Mouse (Mus musculus) 416B (cell line): Measurements from ENCODE around the gene Olfr272.

Source experiments
- DNase-seq: peaks from one replicate; pipeline ENCODE4 v3.0.0; 2011; ENCODE audit warnings: low read depth

The Olfr272 gene

DNA sequence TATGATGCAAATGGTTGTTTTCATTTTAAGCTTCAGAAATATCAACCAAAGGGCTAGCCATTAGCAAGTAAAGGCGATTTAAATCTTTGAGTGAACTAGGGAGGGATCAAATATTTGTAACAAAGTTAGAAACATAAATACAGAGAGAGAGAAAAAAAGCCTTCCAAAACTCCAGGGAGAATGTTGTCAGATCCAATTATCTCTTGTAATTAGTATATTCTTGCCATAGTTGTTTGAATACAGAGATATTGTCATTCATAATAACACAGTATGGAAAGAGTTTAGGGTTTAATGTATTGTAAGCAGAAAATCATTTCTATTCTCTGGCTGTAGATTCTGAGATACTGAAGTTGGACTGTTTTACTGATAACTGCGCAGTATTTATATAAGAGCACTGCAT is at the start of gene Olfr272:
Gene Olfr272 (minus strand): TSS at position 101 of the 400 bp plus-strand sequence.
- no peak for DNase-seq

DNA sequence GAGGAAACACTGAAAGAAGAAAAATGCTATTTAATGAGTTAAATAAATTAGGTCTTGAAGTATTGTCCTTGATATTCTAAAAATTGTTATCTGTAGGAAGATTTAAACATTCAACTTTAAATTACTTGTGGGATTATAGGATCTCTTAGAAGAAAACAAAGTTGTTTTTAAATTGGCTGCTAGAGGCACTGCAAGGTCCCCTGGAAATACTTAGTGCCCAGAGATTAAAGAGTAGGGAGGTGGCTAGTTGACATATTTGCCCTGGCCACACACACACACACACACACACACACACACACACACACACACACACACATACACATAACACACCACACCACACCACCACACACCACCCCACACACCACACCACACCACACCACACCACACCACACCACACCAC is 45.3 kb upstream of the Olfr272 start, which contains the start of gene Olfr270:
Gene Olfr270 (plus strand): TSS at position 301 of the 400 bp plus-strand sequence.
- DNase-seq, result no peak

DNA sequence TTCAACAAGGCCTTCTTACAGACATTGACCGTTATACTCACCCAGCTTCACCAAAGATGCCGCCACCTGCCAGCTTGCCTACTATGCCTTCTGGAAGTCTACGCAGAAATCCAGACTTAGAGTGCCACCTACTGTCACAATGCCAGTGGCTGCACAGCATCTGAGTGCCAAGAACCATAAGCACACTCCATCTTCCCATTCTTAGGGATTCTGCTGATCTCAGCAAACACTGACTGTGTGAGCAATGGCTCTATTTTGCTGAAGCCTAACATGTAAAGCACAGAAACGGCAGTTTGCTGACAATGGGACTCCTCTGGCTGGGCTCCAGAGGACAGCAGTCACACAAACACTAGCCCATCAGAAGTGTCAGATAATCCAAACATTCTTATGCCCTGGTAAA is 39.7 kb upstream of the Olfr272 start:
- DNase-seq, result peak; percentile 50

DNA sequence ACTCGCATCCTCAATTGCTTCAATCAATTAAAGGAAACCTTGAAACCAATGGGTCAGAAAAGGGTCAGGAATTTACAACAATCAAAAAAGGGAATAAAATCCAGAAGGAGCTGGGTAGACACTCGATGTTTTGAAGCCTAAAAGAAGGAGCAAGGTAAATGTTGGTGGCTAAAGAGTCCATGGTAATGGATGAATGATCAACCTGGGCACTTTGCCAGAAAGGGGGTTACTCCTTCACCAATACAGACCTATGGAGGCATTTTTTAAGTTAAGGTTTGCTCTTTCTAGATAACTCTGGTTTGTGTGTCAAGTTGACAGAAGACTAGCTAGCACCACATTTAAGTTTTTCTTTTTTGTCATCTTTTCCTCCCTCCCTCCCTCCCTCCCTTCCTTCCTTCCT is 30.0 kb upstream of the Olfr272 start:
- no peak for DNase-seq

DNA sequence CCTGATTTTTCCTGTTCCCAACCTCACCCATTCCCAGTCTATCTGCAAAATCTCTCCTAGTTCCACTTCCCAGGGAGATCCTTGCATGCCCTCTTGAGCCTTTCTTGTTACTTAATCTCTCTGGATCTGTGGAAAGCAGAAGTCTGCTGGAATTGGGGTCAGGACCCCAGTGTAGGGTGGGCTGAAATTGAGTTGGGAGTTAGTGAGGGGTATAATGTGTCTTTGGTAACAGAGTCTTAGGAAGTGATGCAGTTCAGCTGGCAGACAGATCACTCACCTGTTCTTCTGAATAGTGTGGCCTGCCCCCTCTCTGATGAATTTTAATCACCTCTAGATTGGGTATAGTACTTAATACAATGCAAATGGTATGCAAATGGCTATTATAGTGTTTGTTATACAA is 27.7 kb upstream of the Olfr272 start:
- no peak for DNase-seq

DNA sequence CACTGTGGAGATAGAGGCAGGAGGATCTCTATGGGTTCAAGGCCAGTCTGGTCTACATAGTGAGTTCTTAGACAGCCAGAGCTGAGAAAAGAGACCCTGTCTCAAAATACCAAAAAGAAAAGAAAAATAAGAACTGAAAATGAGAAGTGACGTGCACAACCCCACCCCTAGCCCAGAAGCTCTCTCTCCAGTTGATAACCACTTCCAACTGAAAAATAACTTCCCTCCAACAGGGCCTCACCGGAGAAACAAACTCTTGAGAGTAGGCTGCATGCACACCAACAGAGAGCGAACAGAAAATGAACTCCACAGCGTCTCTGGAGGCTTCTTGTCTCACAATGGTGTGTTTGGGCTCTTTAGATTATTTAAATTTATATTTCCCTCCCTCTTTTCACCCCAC is 11.5 kb upstream of the Olfr272 start:
- no peak for DNase-seq

DNA sequence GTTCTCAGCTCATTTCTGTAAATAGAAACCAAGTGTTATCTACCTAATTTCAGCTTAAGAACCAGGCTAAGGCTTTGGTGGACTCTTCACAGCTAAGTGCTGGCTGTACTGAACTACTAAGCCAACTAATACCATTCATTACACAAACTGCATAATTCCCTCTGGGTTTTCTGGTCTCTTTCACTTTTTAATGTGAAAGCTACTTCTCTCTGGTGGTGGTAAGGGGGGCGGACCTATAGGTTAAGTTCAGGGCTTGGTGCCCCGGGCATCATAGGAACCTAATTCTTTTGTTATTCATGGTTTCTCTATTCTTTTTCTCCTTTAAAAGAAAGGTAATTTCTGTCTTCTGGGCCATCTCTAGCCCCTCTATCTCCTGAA is 1.7 kb downstream of the Olfr272 start:
- DNase-seq, result no peak

DNA sequence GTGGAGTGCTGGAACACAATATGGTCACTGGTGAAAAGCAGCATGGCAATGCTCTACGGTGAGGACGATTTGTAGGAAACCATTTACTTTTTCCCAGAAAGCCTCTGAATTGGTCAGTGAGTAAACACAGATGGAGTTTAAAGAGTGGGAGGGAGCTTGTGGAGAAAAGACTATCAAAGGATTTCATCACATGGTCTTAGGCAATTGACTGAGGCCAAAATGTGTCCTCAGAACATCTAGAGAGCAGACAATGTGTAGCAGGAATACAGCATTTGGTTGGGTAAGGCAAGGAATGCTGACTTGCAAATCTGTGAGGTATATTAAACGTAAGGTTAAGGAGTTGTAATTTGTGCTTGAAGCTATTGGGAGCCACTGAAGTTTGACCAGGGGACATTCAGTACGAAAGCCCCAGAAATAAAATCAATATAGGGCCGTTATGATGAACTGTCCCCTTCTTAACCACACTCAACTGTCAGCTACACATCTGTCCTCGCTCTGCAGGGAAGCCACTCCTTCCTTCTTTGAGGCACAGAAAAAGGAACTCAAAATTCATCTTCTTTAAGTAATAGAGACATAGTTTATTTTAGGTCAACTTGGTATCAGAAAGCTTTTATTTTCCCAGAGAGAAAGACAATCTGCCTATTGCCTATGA is 2.2 kb downstream of the Olfr272 start:
- peak; percentile 17 for DNase-seq

DNA sequence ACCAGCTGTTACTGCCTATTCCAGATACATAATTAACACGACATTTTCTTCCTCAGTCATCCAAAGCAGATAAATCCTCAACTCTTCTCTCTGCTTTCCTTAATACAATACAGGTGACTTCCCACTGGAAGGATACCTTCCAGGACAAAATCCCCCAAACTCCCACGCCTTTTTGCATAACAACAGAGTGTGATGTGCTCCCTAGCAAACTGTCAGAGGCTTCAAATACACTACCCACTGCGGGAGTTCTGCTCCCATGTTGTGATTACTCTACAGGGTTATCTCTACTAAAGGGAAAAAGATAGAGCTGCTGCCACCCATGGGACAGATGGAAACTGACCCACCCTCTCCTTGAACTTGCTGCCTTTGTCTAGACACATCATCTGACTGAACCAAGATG is 6.6 kb downstream of the Olfr272 start:
- no peak for DNase-seq

DNA sequence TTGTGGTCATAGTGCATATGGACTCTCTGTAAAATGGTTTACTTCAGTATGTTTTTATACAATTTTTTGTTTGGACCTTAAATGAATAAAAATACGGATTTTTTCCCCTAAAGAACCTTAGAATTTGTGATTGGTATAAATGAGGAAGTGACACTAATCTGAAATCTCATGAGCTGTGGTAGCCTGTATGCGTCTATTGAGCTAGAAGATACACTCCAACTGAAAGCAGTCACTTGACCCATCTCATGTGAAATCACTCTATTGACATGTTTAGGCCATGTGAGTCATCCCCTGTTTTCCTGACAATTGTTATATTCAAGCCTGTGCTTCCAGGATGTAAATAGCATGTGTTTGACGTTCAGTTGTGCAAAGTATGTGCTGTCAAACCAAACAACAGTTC is 9.4 kb downstream of the Olfr272 start:
- no peak for DNase-seq

DNA sequence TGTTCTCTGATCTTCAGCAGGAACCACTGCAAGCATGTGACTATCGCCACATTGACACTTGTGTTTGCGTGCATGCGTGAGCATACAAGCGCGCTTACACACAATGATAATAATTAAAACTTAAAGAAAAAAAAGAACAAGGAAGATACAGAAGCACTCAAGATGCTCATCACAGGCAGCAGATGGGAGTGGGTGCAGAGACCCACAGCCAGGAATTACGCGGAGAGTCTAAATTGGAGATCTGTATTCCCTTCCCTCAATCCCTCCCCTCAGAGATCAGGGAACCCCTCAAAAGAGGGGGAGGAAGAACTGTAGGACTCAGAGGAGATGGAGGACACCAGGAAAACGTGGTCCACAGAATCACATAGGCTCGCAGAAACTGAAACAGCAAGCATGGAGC is 54.8 kb downstream of the Olfr272 start:
- no peak for DNase-seq
